Mouse (Mus musculus) heart, postnatal 0 days (tissue): ENCODE data around the gene Agl.

Experiments used
- CTCF ChIP-seq: IDR thresholded peaks from 2 replicates; pipeline ENCODE4 v1.5.1; 2016; ENCODE audit warnings: antibody characterized with exemption, control low read depth, low read depth
- EP300 ChIP-seq: IDR thresholded peaks from 2 replicates; pipeline ENCODE4 v1.6.1; 2016; ENCODE audit warnings: antibody characterized with exemption, low read depth

DNA sequence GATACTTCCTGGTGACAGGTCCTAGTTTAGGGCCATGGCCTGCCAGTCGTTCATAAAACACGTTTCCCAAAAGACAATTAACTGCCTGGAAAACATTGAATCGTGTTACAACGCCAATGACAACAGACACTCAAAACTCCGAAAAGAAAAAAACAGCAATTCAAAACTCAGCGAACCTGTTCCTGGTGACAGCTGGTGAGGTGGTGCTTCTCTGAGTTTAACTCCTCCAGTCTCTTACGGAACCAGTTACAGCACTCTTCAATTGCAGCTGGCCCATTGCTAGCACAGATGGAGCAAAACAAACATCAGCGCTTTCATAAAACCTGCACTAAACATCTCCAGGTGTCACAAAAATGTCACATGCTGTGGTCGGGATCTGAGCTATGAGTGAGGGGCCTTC lies 21.4 kb downstream of the Agl start:
- TF ChIP-seq CTCF (no peak), EP300 (no peak)
